Mouse (Mus musculus) cerebellum, adult 9-11 months (tissue): Measurements from ENCODE around the gene Sh3d19.

Experiments used
- DNase-seq: peaks from one replicate; pipeline ENCODE4 v3.0.0; 2022

Sh3d19 gene

DNA sequence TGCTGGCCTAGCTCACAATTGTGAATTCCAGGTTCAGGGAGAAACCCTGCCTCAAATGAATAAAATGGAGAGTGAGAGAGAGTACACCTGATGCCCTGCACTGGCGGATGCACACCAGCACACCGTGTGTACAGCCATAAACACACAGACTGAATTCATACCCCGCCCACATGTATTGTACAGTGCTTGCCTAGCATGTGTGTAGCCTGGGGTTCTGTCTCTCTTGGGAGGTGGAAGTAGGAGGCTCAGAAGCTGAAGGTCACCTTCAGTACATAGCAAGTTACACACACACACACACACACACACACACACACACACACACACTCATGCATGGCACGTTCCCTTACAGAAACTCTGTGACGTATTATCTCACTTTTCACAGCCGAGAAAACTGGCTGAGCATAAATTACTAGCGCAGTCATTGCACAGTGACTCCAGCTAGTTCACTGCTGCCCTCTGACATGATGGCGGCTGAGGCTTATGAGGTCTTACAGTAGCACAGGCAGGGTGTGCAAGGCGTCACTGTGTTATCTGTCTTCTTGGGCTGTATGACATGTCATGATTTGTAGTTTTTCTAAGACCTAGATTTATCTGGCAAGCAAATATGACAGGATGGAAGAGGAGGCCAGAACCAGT lies 62.7 kb downstream of the Sh3d19 start:
- no peak for DNase-seq

DNA sequence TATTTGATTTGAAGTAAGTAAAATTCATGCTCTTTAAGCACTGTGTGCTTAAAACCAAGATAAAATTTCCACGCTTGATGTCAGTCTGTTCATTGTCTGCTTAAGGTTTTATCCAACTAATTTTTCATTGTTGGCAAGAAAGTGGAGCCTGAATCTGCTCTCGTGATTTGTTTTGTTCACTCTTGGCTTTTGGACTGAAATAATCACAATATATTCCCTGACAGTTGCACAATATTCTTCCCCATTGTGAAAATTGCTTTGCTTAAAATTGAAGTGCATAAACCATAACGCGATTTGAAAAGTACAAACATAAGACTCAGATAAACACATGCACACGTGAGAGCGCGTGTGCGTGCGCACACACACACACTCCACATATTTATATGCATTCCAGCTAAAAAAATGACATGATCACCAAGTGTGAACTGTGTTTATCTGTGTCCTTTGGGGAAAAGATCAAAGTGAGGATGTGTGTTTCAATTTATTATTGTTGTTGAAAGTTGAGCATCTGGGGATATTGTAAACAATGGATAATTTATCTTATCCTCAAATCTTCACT lies 67.1 kb downstream of the Sh3d19 start:
- DNase-seq = no peak

DNA sequence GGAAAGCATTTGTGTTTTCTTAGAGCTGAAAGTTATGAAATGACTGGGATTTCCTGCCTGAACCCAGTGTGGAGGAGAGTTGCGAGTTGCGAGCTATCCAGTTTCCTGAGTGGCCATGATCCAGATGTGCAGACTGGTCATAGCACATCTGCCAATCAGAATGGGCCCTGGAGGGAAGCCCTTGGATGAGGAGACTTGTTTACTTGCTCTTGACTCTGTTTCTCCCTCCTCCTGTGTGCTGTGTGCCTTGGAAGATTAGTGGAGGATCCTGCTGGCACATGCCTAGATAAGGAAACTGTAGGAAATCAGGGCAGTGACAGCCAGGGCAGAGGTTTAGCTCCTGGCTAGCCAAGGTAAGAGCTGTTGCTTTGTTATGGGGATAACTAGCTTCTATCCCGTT lies 67.7 kb downstream of the Sh3d19 start:
- DNase-seq = no peak

DNA sequence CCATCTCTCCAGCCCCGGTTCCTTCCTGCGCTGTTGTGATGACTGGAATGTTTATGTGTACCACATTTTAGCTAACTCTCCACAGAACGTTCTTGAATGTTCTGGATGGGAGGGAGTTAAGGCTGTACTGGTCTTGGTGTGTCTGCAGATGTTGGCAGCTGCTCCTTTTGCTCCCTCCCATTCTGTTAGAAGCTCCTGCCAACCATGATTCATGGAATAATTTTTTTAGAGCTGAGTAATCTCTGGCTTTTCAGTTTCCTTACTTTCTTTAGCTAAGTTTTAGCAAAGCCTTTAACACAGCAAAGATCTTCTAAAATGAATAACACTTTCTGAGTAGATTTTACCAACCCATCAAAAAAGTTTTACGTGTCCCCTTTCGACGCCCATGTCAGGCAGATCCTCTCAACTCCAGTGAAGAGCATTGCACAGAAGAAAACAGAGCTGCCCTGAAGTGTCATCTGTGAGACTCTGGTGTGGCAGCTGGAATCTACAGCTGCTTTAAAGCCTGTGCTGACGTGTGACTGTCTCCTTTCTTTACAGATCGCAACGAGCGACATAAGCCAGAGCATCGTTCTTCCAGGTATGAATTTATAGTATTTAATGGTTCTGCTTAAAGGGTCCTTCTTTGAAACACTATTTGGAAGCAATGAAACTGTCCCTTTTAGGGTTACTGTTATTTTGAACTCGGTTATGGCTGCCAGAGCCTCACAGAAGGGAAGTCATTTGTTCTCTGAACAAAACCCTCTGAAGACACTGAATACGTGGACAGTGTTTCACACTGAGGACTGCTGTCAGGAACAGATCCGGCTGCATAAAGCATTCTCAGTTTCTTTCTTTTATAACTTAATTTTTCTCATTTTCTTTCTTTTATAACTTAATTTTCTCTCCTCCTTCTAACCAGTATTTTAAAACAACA lies 69.6 kb downstream of the Sh3d19 start:
- DNase-seq = no peak

DNA sequence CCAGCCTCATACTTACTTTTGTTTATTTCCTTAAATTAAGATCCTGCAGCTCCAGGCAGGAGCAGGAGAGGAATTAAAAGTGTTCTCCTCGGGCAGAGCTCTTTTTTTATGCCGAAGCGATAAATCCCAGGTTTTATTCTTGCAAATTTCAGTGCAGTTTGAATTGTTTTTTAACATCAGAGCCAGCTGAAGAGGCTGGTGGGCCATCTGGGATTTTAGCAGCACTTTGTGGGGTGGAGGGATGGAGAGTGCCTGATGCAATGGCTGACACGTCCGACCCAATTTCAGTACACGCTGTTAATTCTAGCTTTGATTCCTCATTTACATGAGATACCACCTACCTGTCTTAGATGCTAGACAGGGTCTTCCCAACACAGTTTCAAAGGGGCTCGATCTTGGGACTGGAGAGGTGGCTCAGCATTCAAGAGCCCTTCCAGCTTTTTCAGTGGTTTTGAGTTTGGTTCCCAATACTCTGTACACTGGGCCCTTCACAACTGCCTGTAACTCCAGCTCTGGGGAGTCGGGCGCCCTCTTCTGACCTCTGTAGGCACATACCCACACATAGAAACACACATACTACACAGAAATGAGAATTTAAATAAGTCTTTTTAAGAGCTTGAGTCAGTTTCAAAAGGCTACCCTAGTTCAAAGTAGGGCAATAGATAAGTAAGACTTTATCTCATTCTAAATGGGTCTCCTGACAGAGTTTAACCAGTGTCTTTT lies 76.9 kb downstream of the Sh3d19 start:
- no peak for DNase-seq

DNA sequence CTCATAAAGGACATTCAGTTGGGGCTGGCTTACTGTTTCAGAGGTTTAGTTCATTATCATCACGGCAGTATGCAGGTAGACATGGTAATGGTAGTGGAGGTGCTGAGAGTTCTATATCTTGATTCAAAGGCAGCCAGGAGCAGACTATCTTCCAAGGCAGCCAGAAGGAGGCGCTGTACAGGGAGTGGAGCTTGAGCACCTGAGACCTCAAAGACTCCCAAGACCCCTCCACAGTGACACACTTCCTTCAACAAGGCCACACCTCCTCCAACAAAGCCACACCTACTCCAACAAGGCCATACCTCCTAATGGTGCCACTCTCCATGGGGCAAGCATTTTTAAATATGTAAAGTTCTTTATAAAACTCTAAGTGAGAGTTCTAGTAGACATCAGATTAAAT lies 78.1 kb downstream of the Sh3d19 start:
- DNase-seq = no peak

DNA sequence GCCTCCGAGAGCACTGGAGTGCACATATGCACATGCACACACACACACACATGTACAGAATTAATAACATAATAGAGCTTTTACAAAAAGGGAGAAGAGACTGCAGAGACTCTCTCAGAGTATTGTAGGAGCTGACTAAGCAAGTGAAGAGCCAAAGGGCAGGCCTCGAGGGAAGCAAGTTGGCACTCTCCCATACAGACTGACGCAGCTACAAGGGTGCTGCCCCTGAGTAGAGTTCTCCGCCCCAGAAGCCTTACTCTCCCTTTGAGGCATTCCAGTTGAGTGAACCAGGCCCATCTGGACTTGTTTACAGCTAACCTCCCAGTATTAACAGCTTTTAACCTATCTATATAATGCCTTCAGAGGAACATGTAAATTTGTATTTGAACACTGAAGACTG lies 85.8 kb downstream of the Sh3d19 start:
- DNase-seq = no peak

DNA sequence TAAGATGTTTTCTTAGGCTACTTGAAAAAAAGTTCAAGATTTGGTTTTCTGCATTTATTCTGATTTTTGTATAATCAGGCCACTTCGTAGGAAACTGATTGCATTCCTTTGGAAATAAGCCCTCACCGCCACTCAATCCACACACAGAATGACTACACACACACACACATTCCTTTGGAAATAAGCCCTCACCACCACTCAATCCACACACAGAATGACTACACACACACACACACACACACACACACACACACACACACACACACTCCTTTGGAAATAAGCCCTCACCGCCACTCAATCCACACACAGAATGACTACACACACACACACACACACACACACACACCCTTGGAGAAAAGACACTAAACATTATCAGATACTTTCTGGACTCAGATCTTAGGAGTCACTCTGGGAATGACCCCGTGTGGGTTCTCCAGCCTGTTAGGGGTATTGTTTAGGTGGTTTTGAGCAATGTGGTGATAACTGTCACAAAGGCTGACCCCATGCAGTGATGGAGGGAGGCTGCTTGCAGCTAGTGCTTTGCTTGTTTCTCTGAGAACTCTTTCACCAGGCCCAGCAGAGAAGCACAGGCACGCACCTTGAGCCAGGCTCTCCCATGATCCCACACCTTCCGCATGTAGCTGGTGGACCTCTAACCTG lies 86.7 kb downstream of the Sh3d19 start:
- DNase-seq = no peak

DNA sequence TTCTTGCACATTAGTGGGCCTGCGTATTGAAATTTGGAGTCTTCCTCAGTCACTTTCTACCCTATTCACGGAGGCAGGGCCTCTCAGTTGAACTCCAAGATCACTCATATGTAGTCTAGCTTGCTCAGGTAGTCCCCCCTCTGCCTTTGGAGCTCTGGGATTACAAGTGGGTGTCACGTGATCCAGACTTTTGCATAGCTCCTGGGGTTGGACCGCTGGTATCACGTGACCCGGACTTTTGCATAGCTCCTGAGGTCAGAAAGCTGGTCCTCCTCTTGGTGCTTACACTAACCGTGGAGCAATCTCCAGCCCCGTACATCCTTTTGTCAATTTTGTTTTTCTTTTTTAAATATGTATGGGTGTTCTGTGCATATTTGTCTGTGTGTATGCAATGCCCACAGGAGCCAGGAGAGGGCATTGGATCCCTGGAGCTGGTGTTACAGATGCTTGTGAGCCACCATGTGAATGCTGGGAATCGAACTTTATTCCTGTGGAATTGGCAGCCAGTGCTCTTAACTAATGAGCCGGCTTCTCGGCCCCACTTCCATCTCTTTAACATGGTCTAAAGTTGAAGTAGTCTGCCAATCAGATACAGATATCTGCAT lies 98.8 kb downstream of the Sh3d19 start:
- DNase-seq = no peak

DNA sequence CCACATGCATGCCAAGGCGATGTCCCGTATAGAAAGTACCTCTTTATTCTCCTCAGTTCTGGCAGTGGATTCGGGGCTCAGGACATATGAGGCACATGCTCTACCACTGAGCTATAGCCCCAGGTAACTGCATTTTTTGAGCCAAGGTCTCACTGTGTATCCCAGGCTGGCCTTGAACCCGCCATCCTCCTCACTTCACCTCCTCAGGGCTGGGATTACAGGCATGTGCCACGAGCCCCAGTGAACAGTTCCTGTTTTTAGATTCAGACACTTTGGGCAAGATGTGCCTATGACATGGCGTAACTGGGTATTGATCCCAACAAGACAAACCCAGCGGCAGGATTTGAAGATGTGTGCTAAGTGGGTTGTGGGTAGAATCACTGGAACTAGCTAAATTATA lies 99.9 kb downstream of the Sh3d19 start:
- no peak for DNase-seq

DNA sequence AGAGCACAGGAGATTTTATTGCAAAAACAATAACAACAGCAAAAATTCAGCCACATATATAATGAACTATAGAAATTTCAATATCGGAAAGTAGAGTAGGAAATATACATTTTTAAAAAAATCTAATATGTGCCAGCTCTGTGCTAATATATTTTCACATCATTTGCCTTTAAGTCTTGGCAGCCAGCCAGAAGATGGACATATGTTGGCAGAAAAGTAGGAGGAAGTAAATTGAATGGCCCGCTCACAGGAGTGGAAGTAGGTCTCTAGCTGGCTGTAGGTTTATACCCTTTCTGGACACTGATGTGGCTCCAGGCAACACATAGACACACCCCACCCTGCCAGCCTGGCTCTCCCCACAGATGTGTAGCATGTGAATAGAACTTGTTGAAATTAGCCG lies 101.2 kb downstream of the Sh3d19 start:
- DNase-seq = no peak

DNA sequence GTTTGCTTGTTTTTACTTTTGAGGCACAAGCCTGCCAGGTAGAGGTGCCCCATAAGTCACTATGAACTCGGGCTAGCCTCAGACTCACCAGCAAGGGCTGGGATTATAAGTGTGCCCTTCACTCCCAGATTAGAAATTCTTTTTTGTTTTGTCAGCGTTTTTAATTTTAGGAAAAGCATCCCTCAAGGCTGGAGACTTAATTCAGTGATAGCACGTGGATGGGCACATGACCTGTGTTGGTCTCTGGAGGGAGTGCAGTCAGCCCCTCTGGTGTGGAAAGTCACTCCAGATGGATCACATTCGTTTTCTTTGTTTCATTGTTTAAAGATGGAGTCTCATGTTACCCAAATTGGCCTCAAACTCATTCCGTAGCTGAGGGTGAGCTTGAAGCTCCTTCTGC lies 102.0 kb downstream of the Sh3d19 start:
- no peak for DNase-seq

DNA sequence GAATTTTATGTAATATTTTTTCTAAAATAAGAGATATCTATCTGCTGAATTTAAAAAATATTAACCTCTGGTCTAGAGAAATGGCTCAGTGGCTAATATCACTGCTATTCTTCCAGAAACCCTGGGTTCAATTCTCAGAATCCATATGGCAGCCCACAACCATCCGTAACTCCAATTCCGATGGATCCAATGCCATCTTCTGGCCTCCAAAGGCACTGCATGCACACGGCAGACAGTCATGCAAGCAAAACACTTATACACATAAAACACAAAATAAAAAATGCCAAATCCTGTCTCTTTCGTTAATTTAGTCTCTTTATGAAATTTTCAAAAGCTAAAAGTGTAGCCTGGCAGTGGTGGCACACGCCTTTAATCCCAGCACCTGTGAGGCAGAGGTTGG lies 104.7 kb downstream of the Sh3d19 start:
- DNase-seq = no peak

DNA sequence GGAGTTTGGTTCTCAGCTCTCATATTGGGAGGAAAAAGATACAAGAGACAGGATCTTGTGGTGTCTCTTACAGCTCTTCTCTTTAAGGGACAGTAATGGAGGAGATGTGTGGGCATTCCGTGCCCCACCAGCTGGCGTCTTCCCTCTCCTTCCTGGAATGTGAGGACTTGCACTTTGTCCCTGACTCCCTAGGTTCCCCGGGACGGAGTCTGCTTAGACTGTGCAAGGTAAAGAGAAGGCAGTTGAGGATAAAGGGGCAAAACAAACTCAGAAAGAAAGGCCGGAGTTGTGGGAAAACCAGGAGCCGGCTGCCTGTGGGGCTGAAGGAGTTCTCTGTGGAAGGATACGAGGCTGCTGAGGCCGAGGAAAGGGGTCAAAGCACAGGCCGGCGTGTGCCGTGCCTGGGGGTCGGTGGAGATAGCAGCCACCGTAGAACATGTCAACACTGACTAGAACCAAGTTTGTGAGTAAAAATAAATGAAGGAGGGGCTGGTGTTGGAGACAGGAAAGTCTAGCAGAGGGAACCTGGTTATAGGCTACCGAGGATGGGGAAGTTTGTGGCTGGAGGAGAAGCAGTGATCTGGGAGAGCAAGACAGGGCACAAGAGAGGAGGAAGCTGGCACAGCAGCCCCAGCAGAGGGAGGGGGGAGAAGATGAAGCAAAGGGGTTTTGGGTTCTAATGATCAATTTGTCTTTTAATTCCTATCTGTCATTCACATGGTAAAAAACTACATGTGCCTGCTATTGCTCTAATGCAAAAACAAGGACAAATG lies 105.8 kb downstream of the Sh3d19 start:
- DNase-seq = no peak

DNA sequence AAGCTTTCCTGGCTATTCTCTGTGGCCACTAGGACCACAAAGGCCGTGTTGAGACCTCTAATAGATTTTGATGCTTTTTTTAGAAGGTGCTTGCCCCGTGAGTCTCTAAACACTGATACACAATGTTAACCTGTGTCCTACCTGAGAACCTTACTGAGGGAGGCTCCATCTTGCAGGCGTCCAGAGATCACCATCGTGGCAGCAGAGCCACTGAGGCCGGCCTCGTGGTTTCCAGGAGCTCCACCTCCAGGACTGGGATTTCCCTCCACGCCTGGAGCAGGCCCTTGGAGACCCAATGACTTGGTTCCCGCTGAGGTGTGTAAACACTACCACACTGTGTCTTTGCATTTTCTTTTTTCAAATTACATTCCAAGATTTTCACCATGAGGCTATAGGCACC lies 112.1 kb downstream of the Sh3d19 start:
- no peak for DNase-seq

DNA sequence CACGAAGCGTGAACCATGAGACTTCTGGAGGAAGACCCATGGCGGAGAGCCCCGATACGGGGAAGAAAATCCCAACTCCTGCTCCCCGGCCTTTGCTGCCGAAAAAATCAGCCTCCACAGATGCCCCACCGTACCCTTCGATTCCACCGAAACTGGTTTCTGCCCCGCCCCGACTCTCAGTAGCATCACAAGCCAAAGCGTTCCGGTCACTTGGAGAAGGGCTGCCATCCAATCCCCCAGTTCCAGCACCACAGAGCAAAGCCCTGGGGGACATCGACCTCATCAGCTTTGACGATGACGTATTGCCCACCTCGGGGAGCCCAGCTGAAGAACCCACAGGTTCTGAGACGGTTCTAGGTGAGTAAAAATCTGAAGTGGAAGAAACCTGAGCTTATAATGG lies 114.1 kb downstream of the Sh3d19 start:
- no peak for DNase-seq

DNA sequence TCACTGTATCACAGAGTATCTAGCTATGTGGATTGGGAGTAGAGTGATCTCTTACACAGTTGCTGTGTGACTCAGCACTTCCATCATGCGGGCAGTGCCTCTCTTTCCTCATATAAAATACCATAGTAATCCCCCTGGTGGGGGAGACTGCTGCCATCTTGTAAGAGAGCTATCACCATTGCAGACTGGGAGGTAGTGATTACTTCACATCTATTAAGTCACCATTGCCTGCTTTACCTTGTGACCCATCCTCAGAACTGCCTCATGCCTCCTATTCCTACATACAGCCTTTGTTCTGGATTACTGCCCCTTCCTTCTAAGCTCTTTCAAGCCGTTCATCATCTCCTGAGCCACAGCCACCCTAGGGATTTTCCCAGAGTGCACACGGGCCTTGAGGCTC lies 117.0 kb downstream of the Sh3d19 start:
- no peak for DNase-seq

DNA sequence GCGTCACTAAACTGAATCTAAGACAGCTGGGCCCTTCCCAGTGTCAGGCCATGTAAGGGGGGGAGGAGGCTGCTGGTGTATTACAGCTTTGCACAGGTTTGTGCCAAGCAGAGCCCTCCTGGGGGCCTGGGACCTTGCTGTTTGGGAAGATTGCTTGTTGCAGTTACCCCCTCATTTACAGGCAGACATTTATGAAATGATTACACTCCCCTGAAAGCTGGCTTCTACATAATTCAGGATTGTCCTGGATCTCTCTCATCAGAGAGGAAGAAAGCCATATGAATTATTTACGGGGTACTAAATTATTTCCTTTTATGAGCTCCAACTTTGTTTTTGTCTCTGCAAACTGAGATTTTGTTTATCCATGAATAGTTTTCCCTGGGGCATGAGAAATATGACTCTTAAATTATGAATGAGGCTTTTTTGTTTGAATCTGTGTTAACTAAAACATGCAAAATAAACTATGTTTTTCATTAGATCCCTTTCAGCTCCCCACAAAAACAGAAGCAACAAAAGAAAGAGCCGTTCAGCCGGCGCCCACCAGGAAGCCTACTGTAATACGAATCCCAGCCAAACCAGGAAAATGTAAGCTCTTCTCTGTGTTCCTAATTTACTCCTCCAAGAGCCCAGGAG lies 122.4 kb downstream of the Sh3d19 start:
- DNase-seq = no peak

DNA sequence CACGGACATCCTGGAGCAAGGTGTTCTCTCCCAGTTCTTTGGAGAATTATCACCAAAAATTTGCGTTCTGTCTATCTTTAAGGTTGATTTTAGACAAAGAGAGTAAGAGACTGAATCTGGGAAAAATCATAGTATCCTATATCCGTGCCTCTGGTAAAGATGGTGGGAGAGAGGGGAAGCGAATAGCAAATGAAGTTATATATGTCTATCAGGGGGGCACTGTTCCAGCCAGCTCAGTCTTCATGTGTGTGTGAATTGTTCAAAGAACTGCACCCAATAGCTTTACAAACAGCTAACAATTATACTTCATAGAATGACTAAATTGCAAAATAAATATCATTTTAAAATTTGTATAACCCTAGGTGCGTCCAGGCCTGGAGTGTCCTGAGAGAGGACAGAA lies 123.0 kb downstream of the Sh3d19 start:
- no peak for DNase-seq

DNA sequence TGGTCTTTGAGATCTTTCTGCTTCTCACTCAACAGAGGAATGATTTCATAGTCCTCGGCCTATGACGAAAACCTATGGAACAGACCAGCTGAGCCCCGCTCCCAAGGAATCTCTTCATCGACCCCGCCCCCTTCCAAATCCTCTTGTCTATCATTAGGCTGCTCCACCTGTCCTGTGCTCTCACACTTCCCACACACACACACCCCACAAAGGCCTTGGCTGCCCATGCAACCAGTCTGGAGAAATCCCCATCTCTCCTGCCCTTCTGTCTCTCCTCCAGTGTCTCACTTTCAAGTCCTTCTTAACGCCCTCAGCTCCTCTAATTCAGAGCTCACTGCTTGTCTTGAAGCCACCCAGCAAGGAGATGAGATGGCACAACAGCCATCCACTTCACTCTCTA lies 131.0 kb downstream of the Sh3d19 start:
- DNase-seq = no peak
